Mouse (Mus musculus) kidney, postnatal 0 days (tissue): ENCODE measurements around the gene Atp6v1g2. TPM values are rescaled to one million over a fixed set of nuclear protein-coding genes. Genes with fewer than 3 reads are reported as not detected.
A peak's percentile ranks its signal among the peaks of the same experiment; 100 is the strongest.

Source experiments
- ATAC-seq: fragments of 200-750 bp; cut with Nextera tagmentation; replicated peaks from 2 replicates; pipeline ENCODE4 v1.8.0; 2017; ENCODE audit warnings: low read depth, moderate number of reproducible peaks, moderate TSS enrichment, moderate library complexity; ENCODE audit not compliant: low FRiP score
- DNase-seq: peaks from one replicate; pipeline ENCODE4 v3.0.0-alpha.2; 2016; ENCODE audit warnings: low spot score
- H3K27ac ChIP-seq: fragments of 300-500 bp; sonication (generic); 2 replicates; pipeline ENCODE4 v1.5.1; 2014; ENCODE audit warnings: mild to moderate bottlenecking
- H3K27me3 ChIP-seq: fragments of 300-500 bp; sonication (generic); 2 replicates; pipeline ENCODE4 v1.6.1; 2014; ENCODE audit warnings: low read length, mixed read lengths; ENCODE audit not compliant: insufficient read depth
- H3K36me3 ChIP-seq: fragments of 300-500 bp; sonication (generic); 2 replicates; pipeline ENCODE4 v1.6.1; 2014; ENCODE audit warnings: low read length, mixed read lengths; ENCODE audit not compliant: insufficient read depth
- H3K4me1 ChIP-seq: fragments of 300-500 bp; sonication (generic); replicated peaks from 2 replicates; pipeline ENCODE4 v1.6.1; 2014; ENCODE audit warnings: antibody characterized with exemption, low read length, mixed read lengths; ENCODE audit not compliant: insufficient read depth
- H3K4me2 ChIP-seq: fragments of 300-500 bp; sonication (generic); 2 replicates; pipeline ENCODE4 v1.6.1; 2014; ENCODE audit warnings: mild to moderate bottlenecking, low read length, moderate library complexity, mixed read lengths
- H3K4me3 ChIP-seq: fragments of 300-500 bp; sonication (generic); replicated peaks from 2 replicates; pipeline ENCODE4 v1.5.1; 2014; ENCODE audit warnings: low read depth, low read length
- H3K9ac ChIP-seq: fragments of 300-500 bp; sonication (generic); 2 replicates; pipeline ENCODE4 v1.6.1; 2014; ENCODE audit warnings: low read depth, low read length
- H3K9me3 ChIP-seq: fragments of 300-500 bp; sonication (generic); replicated peaks from 2 replicates; pipeline ENCODE4 v1.6.1; 2016; ENCODE audit warnings: low read length, inconsistent platforms, mixed read lengths
- CTCF ChIP-seq: IDR thresholded peaks from 2 replicates; pipeline ENCODE4 v1.5.1; 2016; ENCODE audit warnings: antibody characterized with exemption, low read depth, mild to moderate bottlenecking, moderate library complexity
- WGBS: fragments of 180-500 bp; shearing (Covaris S2); extraction: QIAGEN DNeasy Blood & Tissue Kit; methylation state at CpG from one replicate; pipeline ENCODE4 v1.1.7; 2014; 5-methylcytosine and 5-hydroxymethylcytosine counted together
- polyA plus RNA-seq: library from polyadenylated mRNA; unstranded; fragments of >200 nt; fragmentation: Nextera tagmentation; extraction: Ambion mirVana; gene quantifications from 2 replicates; pipeline ENCODE4 v1.2.1, GENCODE M21; 2015

Gene Atp6v1g2
- polyA plus RNA-seq, 1 experiment from 2014 or later, result 6.6 TPM

DNA sequence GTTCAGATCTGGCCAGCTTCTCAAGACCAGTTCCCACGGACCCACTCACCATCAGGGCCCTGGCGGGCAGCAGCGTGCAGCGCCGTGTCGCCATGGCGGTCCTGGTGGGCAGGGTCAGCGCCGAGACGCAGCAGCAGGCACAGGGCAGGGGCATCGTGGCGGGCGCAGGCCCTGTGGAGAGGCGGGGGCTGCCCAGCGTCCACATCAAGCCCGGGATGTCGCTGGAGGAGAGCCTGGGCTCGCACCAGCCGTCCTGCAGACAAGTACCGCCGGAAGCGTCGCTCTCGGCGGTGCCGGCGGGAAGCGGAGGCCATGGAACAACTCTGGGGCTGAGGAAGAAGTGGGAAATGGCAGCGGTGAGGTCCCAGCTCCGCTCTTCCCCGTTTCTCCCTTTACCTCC is 1.4 kb downstream of the Atp6v1g2 start:
- Histone ChIP-seq H3K36me3 (peaks cover 7% of the 10 kb centered on the region; the same call in 1 of the 2 replicates), H3K4me2 (peak overlapping the region; percentile 78), H3K4me3 (peak overlapping the region; percentile 56), H3K27me3 (no peaks in the 10 kb centered on the region), H3K9ac (peak overlapping the region; percentile 85), H3K27ac (peak overlapping the region; percentile 94), H3K4me1 (peaks cover 20% of the 10 kb centered on the region), H3K9me3 (no peaks in the 10 kb centered on the region)
- DNase-seq (peak; percentile 65), ATAC-seq (peak; percentile 8; the same call in 1 of the 2 replicates)
- 9% methylated on average over 31 of the region's 31 CpGs for WGBS
- TF ChIP-seq CTCF, result no peak

DNA sequence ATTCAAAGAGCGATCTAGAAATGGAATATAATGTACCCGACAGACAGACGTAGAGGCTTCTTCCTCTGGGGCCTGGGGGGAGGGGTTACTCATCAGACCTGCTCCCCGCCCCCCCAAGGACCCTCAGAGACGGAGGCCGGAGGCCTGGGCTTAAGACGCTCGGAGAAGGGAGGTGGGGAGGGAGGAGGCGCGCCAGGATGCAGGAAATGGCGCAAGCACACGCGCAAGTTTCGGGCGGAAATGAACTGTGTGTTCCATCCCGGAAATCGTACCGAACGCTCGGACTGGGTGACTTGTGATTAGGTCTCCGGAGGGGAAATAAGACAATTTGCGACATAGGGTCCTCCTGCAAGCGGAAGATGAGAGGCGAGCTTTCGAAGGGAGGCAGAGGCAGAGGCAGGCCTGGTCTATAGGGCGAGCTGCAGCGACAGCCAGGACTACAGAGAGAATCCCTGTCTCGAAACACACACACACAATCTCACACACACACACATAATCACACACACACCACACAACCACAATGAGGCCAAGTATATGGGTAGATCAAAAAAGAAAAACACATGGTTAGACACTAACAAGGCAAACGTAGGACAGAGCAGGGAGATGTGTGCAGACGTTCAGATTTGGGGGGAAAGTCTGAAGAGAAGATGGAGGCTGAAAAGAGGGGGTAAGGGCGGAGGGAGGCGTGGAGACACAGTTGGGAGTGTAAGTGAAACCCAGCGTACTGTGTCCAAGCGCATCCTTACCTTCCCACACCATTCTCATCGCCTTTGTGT is 2.3 kb downstream of the Atp6v1g2 start, which contains the start of gene Nfkbil1:
Gene Nfkbil1 (minus strand): TSS at position 179 of the 776 bp plus-strand sequence.
- peak within 1 kb of the TSS; percentile 56 for H3K4me3 ChIP-seq
- H3K27ac ChIP-seq, result peak within 1 kb of the TSS; percentile 94
- H3K36me3 ChIP-seq, result peaks cover 5% of the 10 kb centered on the region; the same call in 1 of the 2 replicates
- peak within 1 kb of the TSS; percentile 78 for H3K4me2 ChIP-seq
- TF ChIP-seq CTCF, result no peak
- H3K27me3 ChIP-seq, result no peaks in the 10 kb centered on the region
- ATAC-seq, result peak; percentile 77
- H3K4me1 ChIP-seq, result peaks cover 27% of the 10 kb centered on the region
- no peaks in the 10 kb centered on the region for H3K9me3 ChIP-seq
- peak; percentile 99 for DNase-seq
- H3K9ac ChIP-seq, result peak within 1 kb of the TSS; percentile 85
- WGBS, result under 1% methylated on average over 35 of the region's 35 CpGs

DNA sequence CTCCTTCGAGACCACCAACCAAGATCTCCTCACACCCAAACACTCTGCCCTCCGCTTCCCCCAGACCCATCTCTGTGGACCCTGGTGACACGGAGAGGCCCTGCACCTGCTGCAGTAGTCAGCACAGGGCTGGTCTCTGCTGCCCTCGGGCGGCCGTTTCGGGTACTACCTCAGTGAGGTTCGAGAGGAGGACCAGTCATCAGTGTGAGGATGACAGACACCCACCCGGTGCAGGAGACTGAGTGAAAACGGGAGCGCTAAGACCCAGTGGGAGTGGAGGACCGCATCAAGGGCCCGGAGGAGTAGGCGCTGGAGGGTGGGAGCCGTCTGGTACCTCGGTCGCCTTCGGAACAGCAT is 2.9 kb downstream of the Atp6v1g2 start:
- peak overlapping the region; percentile 56 for H3K4me3 ChIP-seq

DNA sequence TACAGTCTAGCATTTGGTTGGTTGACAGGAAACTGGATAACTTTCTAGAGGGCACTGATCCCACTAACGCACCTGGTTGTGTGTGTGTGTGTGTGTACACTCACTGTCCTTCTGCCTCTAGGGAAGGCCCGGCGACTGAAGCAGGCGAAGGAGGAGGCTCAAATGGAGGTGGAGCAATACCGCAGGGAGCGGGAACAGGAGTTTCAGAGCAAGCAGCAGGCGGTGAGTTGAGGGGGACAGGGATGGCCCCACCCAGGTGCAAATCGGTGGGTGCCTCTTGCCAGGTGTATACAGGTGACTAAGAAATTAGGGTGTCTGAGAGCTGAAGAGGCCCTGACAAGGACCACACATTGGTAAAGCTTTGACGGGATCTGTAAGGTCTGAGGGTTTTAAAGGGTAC is 3.5 kb downstream of the Atp6v1g2 start:
- H3K4me2 ChIP-seq, result no peak overlapping the region
- TF ChIP-seq CTCF, result no peak
- no peak overlapping the region for H3K9ac ChIP-seq
- H3K4me1 ChIP-seq, result peaks cover 29% of the 10 kb centered on the region
- ATAC-seq (no peak), DNase-seq (no peak)
- no peak overlapping the region for H3K4me3 ChIP-seq
- no peaks in the 10 kb centered on the region for H3K9me3 ChIP-seq
- H3K27ac ChIP-seq, result no peak overlapping the region
- no peaks in the 10 kb centered on the region for H3K36me3 ChIP-seq
- 76% methylated on average over 9 of the region's 9 CpGs for WGBS
- no peaks in the 10 kb centered on the region for H3K27me3 ChIP-seq

More for the DNA sequence above, 2.9 kb downstream of the Atp6v1g2 start:
- WGBS, result 1% methylated on average over 18 of the region's 18 CpGs
- Histone ChIP-seq H3K27ac (peak overlapping the region; percentile 94), H3K9ac (peak overlapping the region; percentile 56), H3K4me1 (peaks cover 29% of the 10 kb centered on the region), H3K9me3 (no peaks in the 10 kb centered on the region), H3K36me3 (no peaks in the 10 kb centered on the region), H3K4me2 (peak overlapping the region; percentile 78), H3K27me3 (no peaks in the 10 kb centered on the region)
- DNase-seq (peak; percentile 89), ATAC-seq (peak; percentile 57)
- peak; percentile 98 for TF ChIP-seq CTCF

DNA sequence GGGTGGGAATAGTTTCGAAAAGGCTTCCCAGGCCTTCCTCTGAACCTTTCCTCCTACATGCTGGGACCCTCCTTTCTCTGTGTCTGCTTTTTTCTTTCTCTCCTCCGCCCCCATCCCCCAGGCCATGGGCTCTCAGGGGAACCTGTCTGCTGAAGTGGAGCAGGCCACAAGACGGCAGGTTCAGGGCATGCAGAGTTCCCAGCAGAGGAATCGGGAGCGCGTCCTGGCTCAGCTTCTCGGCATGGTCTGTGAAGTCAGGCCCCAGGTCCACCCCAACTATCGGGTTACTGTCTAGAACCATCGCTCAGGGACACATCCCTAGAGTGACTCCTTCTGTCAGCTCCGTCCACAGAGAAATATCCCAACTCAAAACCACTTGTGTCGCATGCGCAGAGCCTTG is 4.0 kb downstream of the Atp6v1g2 start:
- ATAC-seq, result no peak
- no peak overlapping the region for H3K4me2 ChIP-seq
- no peak overlapping the region for H3K27ac ChIP-seq
- no peaks in the 10 kb centered on the region for H3K27me3 ChIP-seq
- no peak for TF ChIP-seq CTCF
- H3K4me1 ChIP-seq, result peaks cover 25% of the 10 kb centered on the region
- no peak overlapping the region for H3K9ac ChIP-seq
- no peak for DNase-seq
- no peaks in the 10 kb centered on the region for H3K36me3 ChIP-seq
- no peaks in the 10 kb centered on the region for H3K9me3 ChIP-seq
- 74% methylated on average over 12 of the region's 12 CpGs for WGBS
- H3K4me3 ChIP-seq, result no peak overlapping the region

DNA sequence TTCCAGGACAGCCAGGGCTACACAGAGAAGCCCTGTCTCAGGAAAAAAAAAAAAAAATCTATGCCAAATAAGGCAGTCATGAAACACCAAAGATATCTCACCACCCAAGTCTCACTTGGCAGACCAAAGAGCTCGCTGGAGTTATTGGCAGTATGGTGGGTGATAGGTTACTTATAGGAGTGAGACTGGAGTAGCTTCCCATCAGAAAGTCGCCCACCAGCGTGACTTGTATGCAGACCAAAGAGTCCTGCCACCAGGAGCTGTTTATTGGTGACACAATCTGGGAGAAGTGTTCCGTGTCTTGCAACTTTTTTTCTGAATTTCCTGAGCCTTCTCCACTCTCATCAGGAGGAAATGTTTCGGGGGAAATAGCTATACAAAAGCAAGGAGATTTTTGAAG is 6.2 kb downstream of the Atp6v1g2 start:
- Histone ChIP-seq H3K27me3 (no peaks in the 10 kb centered on the region), H3K4me2 (no peak overlapping the region), H3K4me3 (no peak overlapping the region), H3K27ac (no peak overlapping the region), H3K9me3 (no peaks in the 10 kb centered on the region), H3K36me3 (peaks cover 9% of the 10 kb centered on the region), H3K9ac (no peak overlapping the region), H3K4me1 (peaks cover 21% of the 10 kb centered on the region)
- WGBS, result 73% methylated on average over 5 of the region's 5 CpGs
- TF ChIP-seq CTCF, result no peak
- DNase-seq, result no peak
- ATAC-seq, result no peak
